Mouse (Mus musculus) embryonic fibroblast, embryonic 13.5 days (primary cell): ENCODE measurements around the gene Adad2. TPM values are rescaled to one million over a fixed set of nuclear protein-coding genes. Genes with fewer than 3 reads are reported as not detected.

ENCODE experiments used
- H3K27ac ChIP-seq: 2 replicates; pipeline ENCODE4 v1.5.1; 2012; ENCODE audit warnings: low read length, control low read depth, inconsistent platforms; ENCODE audit not compliant: insufficient read depth
- H3K4me1 ChIP-seq: 2 replicates; pipeline ENCODE4 v1.6.1; 2011; ENCODE audit warnings: low read length; ENCODE audit not compliant: control insufficient read depth, insufficient read depth
- H3K4me3 ChIP-seq: 2 replicates; pipeline ENCODE4 v1.5.1; 2011; ENCODE audit warnings: mild to moderate bottlenecking, control low read depth, low read length; ENCODE audit not compliant: insufficient read depth
- CTCF ChIP-seq: IDR thresholded peaks from 2 replicates; pipeline ENCODE4 v1.5.1; 2011; ENCODE audit warnings: mild to moderate bottlenecking, control low read depth, low read length, moderate library complexity, borderline replicate concordance; ENCODE audit not compliant: insufficient read depth
- POLR2A ChIP-seq: IDR thresholded peaks from 2 replicates; pipeline ENCODE4 v1.6.1; 2011; ENCODE audit warnings: low read depth, mild to moderate bottlenecking, control low read depth, low read length, moderate library complexity
- polyA plus RNA-seq: library from polyadenylated mRNA; stranded (reverse); fragments of >200 nt; gene quantifications from 2 replicates; pipeline ENCODE4 v1.2.4, GENCODE M21; 2011; ENCODE audit warnings: low read depth; ENCODE audit not compliant: missing spikeins, insufficient read length

Adad2 gene
- polyA plus RNA-seq, 1 experiment: not detected

- Histone ChIP-seq H3K4me1 (no peaks in the 10 kb centered on the region), H3K4me3 (no peak overlapping the region), H3K27ac (no peak overlapping the region)
- TF ChIP-seq POLR2A: no peak
- TF ChIP-seq CTCF: no peak
Measured at GRCm38 (mm10) chr8:119579096-119579495, 33.5 kb upstream of the Adad2 start.

- H3K4me1 ChIP-seq: no peaks in the 10 kb centered on the region
- no peak for TF ChIP-seq POLR2A
- no peak for TF ChIP-seq CTCF
- H3K4me3 ChIP-seq: no peak overlapping the region
- H3K27ac ChIP-seq: no peak overlapping the region
Measured at GRCm38 (mm10) chr8:119580441-119581161, 31.9 kb upstream of the Adad2 start.

GRCm38 (mm10) chr8:119585901-119586300, 26.6 kb upstream of the Adad2 start:
- TF ChIP-seq CTCF: no peak
- no peak for TF ChIP-seq POLR2A
- Histone ChIP-seq H3K4me1 (no peaks in the 10 kb centered on the region), H3K4me3 (no peak overlapping the region), H3K27ac (no peak overlapping the region)

GRCm38 (mm10) chr8:119588321-119588720, 24.2 kb upstream of the Adad2 start:
- TF ChIP-seq POLR2A (no peak), CTCF (no peak)

GRCm38 (mm10) chr8:119588844-119589243, 23.7 kb upstream of the Adad2 start:
- no peak overlapping the region for H3K27ac ChIP-seq
- no peaks in the 10 kb centered on the region for H3K4me1 ChIP-seq
- no peak overlapping the region for H3K4me3 ChIP-seq
- TF ChIP-seq CTCF (no peak), POLR2A (no peak)

More at GRCm38 (mm10) chr8:119588321-119588720, 24.2 kb upstream of the Adad2 start:
- H3K27ac ChIP-seq: no peak overlapping the region
- no peaks in the 10 kb centered on the region for H3K4me1 ChIP-seq
- no peak overlapping the region for H3K4me3 ChIP-seq

GRCm38 (mm10) chr8:119590348-119590747, 22.2 kb upstream of the Adad2 start:
- Histone ChIP-seq H3K4me1 (no peaks in the 10 kb centered on the region), H3K27ac (no peak overlapping the region), H3K4me3 (no peak overlapping the region)
- TF ChIP-seq CTCF (no peak), POLR2A (no peak)

GRCm38 (mm10) chr8:119591456-119591855, 21.1 kb upstream of the Adad2 start:
- Histone ChIP-seq H3K4me3 (no peak overlapping the region), H3K27ac (no peak overlapping the region), H3K4me1 (no peaks in the 10 kb centered on the region)
- TF ChIP-seq POLR2A (no peak), CTCF (no peak)

- H3K4me3 ChIP-seq: peak overlapping the region; percentile 65
- no peak for TF ChIP-seq CTCF
- no peak for TF ChIP-seq POLR2A
Measured at GRCm38 (mm10) chr8:119603771-119604170, 8.8 kb upstream of the Adad2 start.

GRCm38 (mm10) chr8:119604398-119604803, 8.1 kb upstream of the Adad2 start:
- Histone ChIP-seq H3K27ac (no peak overlapping the region), H3K4me1 (no peaks in the 10 kb centered on the region; the same call in 1 of the 2 replicates), H3K4me3 (peak overlapping the region; percentile 65)
- TF ChIP-seq POLR2A: no peak
- no peak for TF ChIP-seq CTCF

More at GRCm38 (mm10) chr8:119603771-119604170, 8.8 kb upstream of the Adad2 start:
- Histone ChIP-seq H3K4me1 (no peaks in the 10 kb centered on the region; the same call in 1 of the 2 replicates), H3K27ac (no peak overlapping the region)

- peak; percentile 91 for TF ChIP-seq POLR2A
- peak; percentile 78; the same call in 1 of the 2 replicates for TF ChIP-seq CTCF
- H3K27ac ChIP-seq: no peak within 1 kb of the TSS
- H3K4me1 ChIP-seq: no peaks in the 10 kb centered on the region; the same call in 1 of the 2 replicates
- H3K4me3 ChIP-seq: peak within 1 kb of the TSS; percentile 65
Measured at GRCm38 (mm10) chr8:119604996-119605395, 7.6 kb upstream of the Adad2 start, which contains the start of gene Taf1c. Taf1c (minus strand) TSS chr8:119605222.

- Histone ChIP-seq H3K4me3 (no peak overlapping the region), H3K27ac (no peak overlapping the region), H3K4me1 (no peaks in the 10 kb centered on the region; the same call in 1 of the 2 replicates)
- TF ChIP-seq CTCF (no peak), POLR2A (no peak)
Measured at GRCm38 (mm10) chr8:119606224-119606623, 6.3 kb upstream of the Adad2 start.
